Mouse (Mus musculus) bone marrow macrophage, adult 2 months (primary cell): ENCODE data around the gene Jsrp1. TPM values are rescaled to one million over a fixed set of nuclear protein-coding genes. Genes with fewer than 3 reads are reported as not detected.

Experiments used
- H3K27ac ChIP-seq: 2 replicates; pipeline ENCODE4 v1.5.1; 2012; ENCODE audit warnings: low read depth, low read length; ENCODE audit not compliant: insufficient read depth
- H3K4me1 ChIP-seq: 2 replicates; pipeline ENCODE4 v1.6.1; 2012; ENCODE audit warnings: low read length; ENCODE audit not compliant: control insufficient read depth, insufficient read depth
- H3K4me3 ChIP-seq: 2 replicates; pipeline ENCODE4 v1.5.1; 2012; ENCODE audit warnings: mild to moderate bottlenecking, low read length, moderate library complexity; ENCODE audit not compliant: insufficient read depth
- CTCF ChIP-seq: IDR thresholded peaks from 2 replicates; pipeline ENCODE4 v1.5.1; 2012; ENCODE audit warnings: low read depth, mild to moderate bottlenecking, low read length, moderate library complexity
- POLR2A ChIP-seq: IDR thresholded peaks from 2 replicates; pipeline ENCODE4 v1.6.1; 2012; ENCODE audit warnings: mild to moderate bottlenecking, low read depth, low read length, borderline replicate concordance
- polyA plus RNA-seq: library from polyadenylated mRNA; stranded (reverse); fragments of >200 nt; gene quantifications from 2 replicates; pipeline ENCODE4 v1.2.4, GENCODE M21; 2012; ENCODE audit not compliant: missing spikeins, insufficient read depth, insufficient read length

Jsrp1 gene
- polyA plus RNA-seq, 1 experiment, result not detected

DNA sequence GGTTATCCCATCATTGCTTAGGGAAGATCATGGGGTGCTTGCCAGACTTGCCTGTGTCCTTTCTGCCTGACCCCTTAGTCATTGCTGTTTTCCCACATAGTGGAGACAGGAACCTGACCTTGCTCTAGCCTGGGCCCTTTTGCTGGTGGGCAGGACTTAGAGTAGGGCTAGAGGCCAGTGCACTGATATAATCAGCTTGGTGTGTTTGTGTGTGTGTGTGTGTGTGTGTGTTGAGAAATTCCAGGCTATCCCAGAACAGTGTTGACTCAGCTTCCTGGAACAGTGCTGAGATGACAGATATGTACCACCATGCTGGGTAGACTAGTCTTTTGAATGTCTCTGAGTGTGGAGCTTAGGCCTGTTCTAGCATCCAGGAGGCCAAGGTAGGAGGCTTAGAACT is 33.7 kb downstream of the Jsrp1 start:
- TF ChIP-seq CTCF (no peak), POLR2A (no peak)
- Histone ChIP-seq H3K27ac (no peak overlapping the region), H3K4me1 (peaks cover 17% of the 10 kb centered on the region), H3K4me3 (no peak overlapping the region)

DNA sequence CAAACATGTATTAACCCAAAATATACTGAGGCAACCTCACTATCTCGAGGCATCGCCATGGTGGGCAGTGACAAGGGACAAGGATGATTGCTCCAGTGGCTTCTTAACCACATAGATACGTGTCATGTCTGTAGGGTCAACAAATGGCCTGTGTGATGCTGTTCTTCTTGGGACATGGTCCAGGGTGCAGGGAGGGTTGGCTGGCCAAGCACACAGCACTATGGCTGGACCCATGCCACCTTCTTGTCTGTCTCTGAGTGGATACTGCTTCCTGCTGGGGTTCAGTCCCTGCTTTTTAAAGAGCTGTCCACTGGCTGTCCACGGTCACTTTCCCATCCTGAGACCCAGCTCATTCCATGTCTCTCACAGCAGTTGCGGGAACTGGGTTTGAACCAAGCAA is 36.2 kb downstream of the Jsrp1 start:
- H3K4me1 ChIP-seq, result peaks cover 39% of the 10 kb centered on the region
- no peak overlapping the region for H3K27ac ChIP-seq
- no peak overlapping the region for H3K4me3 ChIP-seq
- TF ChIP-seq POLR2A (no peak), CTCF (no peak)

DNA sequence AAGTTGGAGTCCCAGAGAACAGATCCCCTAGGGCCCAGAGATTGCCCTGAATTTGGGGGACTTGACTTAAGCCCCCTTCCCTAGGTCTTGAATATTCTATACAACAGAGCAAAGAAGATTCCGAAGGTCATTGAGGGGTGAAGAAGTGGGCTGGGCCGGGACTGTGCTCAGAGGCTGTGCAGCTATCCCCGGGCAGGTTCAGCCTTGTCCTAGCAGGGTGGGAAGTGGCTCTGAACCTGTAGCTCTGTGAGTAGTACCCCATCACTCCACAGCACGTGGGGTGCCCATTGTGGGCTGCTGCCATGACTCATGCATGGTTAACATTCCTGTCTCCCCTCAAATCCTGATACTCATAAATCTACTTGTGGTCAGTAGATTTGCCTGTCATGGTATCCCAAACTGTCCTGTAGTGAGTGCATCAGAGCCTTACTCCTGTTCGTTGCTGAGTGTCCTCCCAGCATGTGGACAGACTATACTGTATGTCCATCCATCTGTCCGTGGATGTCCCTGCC is 36.9 kb downstream of the Jsrp1 start:
- no peak for TF ChIP-seq POLR2A
- no peak for TF ChIP-seq CTCF
- no peak overlapping the region for H3K4me3 ChIP-seq
- no peak overlapping the region for H3K27ac ChIP-seq
- H3K4me1 ChIP-seq, result peaks cover 39% of the 10 kb centered on the region

DNA sequence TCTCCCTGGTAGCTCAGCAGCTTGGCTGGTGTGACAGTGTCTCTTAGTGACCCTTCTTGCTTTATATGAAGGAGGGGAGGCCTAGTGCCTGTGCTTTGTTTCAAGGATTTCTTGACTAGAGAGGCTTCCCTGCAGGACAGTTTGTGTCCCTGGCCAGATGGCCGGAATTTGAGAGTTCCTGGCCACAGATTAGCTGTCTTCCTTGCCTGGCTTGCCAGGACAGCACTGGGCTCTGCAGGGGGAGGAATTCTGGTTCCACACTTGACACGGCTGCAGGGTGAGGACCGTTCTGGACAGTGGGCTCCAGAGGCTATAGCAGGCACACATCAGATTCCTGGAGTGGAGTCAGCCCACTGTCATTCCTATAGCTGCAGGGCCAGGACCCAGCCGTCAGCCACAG is 37.6 kb downstream of the Jsrp1 start:
- H3K4me1 ChIP-seq, result peaks cover 39% of the 10 kb centered on the region

DNA sequence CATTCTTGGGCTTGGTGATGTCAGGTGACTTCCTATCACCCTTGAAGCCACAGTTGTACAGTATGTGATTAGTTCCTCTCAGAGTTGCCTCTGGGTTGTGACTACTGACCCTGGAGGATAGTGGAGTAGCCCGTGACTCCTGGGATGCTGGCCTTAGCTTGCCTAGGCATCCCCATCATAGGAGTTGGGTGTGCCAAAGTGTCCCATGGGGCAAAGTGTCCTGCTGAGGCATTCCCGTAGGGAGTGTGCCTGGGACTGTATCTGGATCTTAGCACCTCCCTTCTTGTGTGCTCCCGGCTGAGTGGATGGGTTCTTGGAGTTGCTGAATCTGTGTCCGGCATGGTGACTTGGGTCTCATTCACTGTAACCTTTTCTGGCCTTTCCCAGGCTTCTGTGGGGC is 38.3 kb downstream of the Jsrp1 start:
- H3K4me3 ChIP-seq, result no peak overlapping the region
- H3K27ac ChIP-seq, result no peak overlapping the region
- H3K4me1 ChIP-seq, result peaks cover 39% of the 10 kb centered on the region
- no peak for TF ChIP-seq POLR2A

More for the DNA sequence above, 37.6 kb downstream of the Jsrp1 start:
- no peak overlapping the region for H3K27ac ChIP-seq
- no peak overlapping the region for H3K4me3 ChIP-seq
- TF ChIP-seq CTCF (no peak), POLR2A (no peak)

DNA sequence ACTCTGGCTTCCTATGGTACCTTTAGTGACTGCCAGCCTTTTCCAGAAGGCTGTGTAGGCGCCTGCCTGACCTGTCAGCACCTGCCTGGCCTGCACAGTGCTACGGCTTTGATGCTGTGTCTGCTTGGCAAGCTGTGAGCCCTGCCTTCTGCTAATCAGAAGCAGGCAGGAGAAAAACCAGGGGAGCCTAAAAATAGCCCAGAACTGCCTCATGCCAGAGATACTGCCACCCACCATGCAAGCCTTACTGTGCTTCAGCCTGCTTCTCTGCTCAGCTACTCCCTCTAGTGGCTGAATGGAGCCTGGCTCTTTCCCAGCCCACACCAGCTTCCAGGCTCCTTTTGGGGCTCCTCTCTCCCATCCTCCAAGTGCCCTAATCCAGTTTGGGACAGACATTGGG is 38.7 kb downstream of the Jsrp1 start:
- TF ChIP-seq POLR2A (no peak), CTCF (peak; percentile 81)
- Histone ChIP-seq H3K4me3 (no peak overlapping the region), H3K4me1 (peaks cover 36% of the 10 kb centered on the region), H3K27ac (peak overlapping the region; percentile 50)

DNA sequence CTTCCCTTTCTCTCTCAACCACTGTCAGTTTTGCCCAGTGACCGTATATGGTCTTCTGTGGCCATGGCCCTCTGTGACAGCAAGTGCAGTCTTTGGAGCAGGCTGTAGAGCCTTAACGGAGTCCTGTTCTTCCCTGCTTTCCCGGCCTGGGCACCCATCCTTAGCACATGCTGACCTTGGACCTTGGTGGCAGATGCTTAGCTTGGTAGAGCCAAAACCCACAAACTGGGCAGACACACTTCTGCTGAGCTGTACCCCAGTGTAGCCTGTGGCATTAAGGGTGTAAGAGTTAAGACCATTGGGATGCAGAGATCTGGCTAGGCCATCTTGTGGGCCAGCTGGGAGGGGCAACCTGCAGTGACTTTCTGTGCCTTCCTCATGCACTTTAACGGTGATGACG is 39.5 kb downstream of the Jsrp1 start:
- H3K4me3 ChIP-seq, result no peak overlapping the region
- peaks cover 29% of the 10 kb centered on the region for H3K4me1 ChIP-seq
- no peak for TF ChIP-seq CTCF
- TF ChIP-seq POLR2A, result no peak
- peak overlapping the region; percentile 50 for H3K27ac ChIP-seq

DNA sequence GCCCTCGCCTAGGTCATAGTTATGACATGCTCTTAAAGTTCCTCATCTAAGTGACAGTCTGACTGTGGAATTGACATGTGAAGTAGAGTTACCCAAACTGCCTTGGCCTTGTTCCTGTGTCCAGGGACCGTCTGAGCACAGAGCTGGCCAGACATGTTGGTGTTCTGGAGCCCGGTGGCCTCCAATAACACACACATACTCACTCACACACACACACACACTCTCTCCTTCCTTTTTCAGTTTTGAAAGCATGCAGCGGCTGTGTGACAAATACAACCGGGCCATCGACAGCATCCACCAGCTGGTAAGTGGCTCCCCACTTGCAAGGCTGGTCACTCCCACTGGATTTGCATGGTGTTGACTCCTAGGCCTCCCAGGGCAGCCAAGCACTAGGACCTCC is 44.9 kb downstream of the Jsrp1 start:
- TF ChIP-seq CTCF (no peak), POLR2A (no peak)
- no peak overlapping the region for H3K27ac ChIP-seq
- no peak overlapping the region for H3K4me3 ChIP-seq
- H3K4me1 ChIP-seq, result peaks cover 21% of the 10 kb centered on the region

DNA sequence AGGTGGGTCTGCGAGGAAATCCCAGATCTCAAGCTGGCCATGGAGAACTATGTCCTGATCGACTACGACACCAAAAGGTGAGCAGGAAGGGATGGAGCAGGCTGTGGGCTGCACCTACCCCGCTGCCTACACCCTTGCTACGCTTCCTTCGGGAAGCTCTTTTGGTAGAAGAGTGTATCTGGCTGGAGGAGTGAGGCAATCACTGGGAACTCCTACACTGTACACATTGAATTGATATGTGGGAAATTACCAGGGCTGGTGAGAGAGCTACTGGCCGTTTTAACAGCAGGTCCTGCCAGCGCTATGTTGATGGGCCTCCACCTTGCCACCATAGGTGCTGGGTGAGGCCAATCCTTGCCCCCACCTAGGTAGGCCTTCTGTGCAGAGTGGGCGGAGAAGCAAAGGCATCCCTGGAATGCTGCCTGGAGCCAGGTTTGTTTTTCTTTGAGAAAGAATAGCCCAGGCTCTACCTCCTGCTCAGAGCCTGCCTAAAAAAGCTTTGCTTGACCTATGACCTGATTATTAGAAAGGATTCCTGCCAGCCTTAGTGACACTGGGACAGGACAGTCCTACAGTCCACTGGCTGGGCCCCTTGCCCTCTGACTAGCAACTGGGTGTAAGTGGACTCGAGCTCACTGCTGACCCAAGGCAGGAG is 47.0 kb downstream of the Jsrp1 start:
- Histone ChIP-seq H3K27ac (no peak overlapping the region), H3K4me1 (peaks cover 29% of the 10 kb centered on the region), H3K4me3 (no peak overlapping the region)
- TF ChIP-seq POLR2A, result no peak
- TF ChIP-seq CTCF, result no peak

DNA sequence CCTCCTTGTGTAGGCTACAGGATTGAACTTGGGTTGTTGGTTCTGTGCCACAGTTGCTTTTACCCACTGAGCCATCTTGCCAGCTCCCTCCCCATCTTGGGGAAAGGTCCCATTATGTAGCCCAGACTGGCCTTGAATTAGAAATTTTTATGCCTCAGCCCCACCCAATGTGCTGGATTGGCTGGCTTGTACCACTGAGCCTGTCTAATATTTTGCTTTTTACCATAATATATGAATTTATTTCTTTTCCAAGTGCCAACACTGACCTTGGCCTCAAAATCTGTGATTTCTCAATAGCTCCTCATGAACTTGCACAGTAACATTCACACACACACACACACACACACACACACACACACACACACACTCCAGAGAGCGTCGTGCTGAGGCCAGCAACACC is 47.6 kb downstream of the Jsrp1 start:
- TF ChIP-seq CTCF (no peak), POLR2A (no peak)
- no peak overlapping the region for H3K27ac ChIP-seq
- H3K4me3 ChIP-seq, result no peak overlapping the region
- peaks cover 33% of the 10 kb centered on the region for H3K4me1 ChIP-seq
